Mouse (Mus musculus) megakaryocyte, adult 5-6 weeks (primary cell): ENCODE results near the gene Smarcb1. TPM values are rescaled to one million over a fixed set of nuclear protein-coding genes. Genes with fewer than 3 reads are reported as not detected.

Experiments
- ATAC-seq: 2 replicates; pipeline ENCODE4 v1.8.0; 2016; ENCODE audit warnings: mild to moderate bottlenecking, inconsistent platforms; ENCODE audit not compliant: poor library complexity, severe bottlenecking
- total RNA-seq, 2 experiments: library from RNA; stranded (forward) in 1 of 2; stranded (reverse) in 1 of 2; fragments of 153-499, 151-499 nt in 1 of 2; fragments of 221-1000, 200-1000 nt in 1 of 2; gene quantifications; 2 replicates each; pipeline versions ENCODE4 v1.2.3 to v1.2.4; 2015 to 2017

Gene Smarcb1
- total RNA-seq (2015) (44.0 and 46.2 TPM in 2 replicates), total RNA-seq (2017) (40.6 and 48.4 TPM in 2 replicates)

DNA sequence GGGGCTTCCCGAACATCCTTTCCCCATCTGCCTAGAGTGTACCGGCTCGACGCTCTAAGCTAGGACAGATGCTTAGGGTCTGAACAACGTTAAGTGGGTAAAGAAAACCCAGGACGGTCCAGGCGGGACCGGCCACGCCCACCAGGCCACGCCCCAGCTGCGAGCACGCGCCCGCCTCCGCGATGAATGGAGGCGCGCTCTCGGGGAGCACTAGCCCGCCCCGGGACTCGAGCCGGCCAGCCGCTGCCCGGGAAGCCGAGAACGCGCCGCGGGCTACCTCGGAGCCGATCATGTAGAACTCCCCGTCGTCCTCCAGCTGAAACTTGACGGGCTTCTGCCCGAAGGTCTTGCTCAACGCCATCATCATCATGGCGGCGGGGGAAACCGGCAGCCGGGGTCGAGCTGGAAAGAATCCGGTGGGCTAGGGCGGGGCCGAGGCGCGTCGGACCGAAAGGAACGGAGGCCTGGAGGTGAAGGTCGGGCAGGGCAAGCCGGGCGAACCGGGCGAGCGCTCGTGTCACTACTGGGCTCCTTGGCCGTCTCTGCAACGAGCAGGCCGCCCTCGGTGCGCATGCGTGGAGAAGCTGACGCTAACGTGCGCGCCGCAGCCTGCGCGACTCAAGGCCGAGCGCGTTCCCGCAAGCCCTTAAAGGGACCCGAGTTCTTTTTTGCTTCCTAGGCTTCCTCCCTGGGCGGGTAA is at the start of gene Smarcb1:
Gene Smarcb1 (minus strand): TSS at position 592 of the 700 bp plus-strand sequence.
- peak; percentile 87 for ATAC-seq

DNA sequence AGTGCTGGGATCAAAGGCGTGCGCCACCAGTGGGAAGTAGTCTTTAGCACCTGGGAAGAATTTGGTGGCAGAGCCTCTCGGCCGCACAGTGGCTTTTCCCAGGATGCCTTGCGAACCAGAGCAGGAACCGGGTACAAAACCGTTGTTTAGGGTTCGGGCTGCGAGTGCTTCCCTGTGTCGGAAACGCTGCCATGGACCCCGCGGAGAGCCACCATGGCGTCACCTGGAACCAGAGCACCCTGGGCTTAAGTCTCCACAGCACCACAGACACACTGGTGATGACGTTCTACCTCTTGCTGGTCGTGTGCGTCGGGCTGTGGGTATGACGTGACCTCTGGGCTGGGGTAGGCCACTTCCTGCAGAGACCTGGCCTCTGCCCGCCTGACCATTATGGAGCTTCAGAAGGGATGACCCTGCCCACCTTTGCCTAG is 33.0 kb upstream of the Smarcb1 start, which contains the start of gene Gm5134:
Gene Gm5134 (plus strand): TSS at position 134 of the 431 bp plus-strand sequence.
- peak; percentile 69 for ATAC-seq

DNA sequence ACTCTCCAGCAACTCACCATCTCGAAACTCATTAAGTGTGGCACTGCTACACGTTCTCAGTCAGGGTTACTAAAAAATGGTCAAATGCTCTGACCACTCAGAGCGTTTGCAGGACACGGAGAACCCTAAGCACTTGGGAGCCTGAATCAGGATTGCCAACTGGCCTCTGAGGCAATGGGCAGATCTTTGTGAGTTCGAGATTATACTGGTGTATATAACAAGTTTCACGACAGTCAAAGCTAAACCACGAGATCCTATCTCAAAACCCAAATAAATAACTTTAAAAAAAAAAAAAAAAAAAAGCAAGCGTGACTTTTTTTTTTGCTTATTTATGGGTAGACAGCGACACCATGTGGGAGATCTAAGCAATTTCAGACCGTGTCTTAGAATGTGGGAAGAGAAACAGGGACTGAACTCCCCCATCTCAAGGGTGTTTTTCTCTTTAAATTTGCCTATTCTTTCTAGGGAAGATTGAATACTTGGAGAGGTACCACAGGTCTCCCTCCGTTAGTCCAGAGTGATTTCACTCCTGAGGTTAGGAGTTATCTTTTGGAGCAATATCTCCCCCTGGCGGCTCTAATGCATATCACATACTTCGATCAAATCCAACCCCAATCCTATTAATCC is 30.1 kb upstream of the Smarcb1 start:
- ATAC-seq = peak; percentile 73

DNA sequence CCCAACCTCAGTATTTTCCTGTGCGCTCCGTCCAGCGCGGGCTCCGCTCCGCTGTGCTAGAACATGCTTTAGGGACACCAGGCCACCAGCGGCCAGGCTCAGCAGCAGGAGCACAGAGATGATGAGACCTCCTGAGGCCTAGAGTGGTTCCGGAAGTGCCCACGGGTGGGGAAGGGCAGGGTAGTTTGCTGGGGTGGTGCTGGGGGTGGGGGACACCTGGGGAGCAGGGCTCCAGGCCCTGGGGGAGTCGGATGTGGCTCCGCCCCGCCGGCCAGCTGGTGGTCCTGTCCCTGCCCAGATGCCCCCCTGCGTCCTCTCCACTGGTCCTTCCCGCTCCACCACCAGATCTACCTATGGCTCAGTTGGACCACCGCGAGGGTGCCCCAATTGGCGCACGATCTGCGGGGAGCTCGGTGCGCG is 29.4 kb upstream of the Smarcb1 start:
- no peak for ATAC-seq

DNA sequence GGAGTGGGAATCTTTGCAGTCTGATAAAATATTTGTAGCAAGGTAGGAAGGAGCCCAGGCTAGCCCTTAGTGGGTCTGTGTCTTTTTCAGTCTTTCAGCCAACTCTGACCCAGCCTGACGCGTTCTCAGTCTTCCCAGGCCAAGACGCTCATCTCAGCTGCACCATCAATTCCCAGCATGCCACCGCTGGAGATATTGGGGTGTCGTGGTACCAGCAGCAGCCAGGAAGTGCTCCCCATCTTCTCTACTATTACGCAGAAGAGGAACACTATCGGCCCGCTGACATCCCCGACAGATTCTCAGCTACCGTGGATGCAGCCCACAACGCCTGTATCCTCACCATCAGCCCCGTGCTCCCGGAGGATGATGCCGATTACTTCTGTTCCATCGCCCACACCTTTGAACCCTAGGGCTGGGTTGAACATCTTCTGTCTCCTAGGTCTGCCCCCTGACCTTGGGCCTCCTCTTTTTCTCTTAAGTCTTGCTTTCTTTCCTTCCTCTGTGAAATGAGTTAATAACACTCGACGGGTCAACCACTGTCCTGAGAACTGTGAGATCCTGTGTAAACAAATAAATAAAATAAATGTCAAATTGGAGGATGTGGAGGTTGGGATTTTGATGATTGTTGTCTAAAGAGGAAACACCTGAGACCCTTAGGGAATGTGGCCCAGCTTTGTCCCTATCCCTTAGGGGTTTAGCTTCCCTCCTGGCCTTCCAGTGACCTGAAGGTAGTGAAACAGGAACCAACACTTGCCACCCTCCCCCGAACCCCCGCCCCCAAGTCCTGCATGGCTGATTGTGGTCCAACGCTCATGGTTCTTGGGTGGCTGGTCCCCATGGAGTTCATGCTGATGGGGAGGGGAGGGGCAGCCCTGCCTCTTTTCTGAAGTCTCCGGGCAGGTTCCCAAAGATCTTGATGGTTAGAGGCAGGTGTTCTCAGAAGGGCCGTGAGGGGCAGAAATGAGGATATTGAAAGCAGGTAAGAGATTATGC is 27.9 kb upstream of the Smarcb1 start:
- ATAC-seq = no peak

DNA sequence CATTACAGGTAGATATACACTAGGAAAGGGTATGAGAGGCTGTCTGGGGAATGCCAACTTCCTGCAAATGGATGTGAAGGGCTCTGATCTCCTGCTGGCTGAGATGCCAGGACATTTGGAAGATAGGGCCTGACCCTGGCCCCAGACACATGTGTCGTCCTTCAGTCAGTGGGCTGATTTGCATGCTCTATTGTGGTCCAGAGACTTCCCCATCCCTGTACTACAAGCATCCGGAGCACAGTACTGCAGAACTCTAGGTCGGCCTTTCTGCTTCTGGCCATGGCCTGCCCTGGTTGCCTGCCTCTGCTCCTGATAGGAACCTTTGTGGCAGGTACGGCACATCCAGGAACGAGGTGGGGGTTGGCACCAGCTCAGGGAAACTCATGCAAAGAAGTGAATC is 26.7 kb upstream of the Smarcb1 start:
- ATAC-seq = no peak

DNA sequence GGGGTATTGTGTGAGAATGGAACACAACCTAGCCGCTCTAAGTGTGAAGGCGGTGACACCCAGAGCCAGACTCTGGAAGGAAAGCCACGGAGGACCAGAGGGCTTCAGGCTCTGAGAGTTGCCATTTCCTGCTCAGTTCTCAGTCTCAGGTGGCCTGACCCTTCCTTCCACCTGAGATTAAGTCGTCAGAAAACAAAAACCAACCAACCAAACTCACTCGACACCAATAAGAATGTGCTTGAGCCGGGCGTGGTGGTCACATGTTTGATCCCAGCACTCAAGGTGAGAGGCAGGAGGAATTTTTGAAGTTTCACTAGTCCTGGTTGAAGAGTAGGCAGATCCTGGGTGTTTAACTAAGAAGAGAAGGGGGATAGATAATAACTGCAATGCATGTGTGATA is 24.5 kb upstream of the Smarcb1 start:
- ATAC-seq = no peak

DNA sequence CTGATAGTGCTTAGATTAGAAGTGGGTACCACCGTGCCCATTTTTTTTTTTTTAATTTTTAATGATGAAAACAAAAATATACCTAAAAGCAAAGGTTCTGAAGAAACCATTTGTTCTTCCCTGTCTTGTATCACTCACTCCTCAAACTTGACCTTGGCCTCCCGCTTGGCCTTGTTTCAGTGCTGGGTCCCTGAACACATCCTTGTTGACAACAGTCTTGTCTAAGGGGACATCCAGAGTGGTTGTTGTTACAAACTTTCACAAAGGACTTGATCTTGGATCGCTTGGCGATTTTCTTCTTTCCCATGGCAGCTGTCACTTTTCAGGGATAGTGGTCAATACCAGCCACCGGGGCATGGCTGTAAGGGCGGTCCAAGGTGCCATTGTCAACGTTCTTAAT is 23.8 kb upstream of the Smarcb1 start:
- ATAC-seq = no peak

DNA sequence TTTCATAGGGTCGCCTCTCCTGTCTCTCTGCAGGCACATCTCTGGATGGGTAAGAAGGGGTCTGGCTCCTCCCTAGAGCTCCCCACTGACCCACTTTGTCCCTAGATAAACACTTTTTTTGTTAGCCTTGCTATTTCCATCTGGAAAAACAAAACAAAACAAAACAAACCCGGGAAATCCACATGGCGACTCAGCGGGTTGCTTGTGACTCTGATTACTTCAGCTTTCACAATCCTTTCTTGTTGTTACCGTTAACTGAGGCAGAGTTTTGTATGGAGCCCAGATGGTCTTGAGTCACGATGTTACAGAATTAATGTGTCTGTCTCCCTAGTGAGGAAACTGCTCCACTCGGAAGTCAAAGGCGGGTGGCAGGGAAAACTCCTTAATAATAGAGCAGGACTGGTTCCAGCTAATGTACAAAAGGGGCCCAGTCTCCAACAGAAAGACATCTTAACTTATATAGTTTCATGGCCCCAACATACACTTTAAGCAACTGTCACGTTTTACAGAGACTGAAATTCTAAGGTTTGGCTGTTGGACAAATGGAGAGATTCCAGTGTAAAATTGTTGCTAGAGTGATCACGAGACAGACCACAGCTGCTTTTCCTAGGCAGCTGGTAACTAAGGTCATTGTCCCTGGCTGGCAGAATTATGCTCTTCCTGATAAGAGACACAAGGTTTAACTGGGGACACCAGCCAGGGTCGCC is 22.8 kb upstream of the Smarcb1 start:
- ATAC-seq = no peak

DNA sequence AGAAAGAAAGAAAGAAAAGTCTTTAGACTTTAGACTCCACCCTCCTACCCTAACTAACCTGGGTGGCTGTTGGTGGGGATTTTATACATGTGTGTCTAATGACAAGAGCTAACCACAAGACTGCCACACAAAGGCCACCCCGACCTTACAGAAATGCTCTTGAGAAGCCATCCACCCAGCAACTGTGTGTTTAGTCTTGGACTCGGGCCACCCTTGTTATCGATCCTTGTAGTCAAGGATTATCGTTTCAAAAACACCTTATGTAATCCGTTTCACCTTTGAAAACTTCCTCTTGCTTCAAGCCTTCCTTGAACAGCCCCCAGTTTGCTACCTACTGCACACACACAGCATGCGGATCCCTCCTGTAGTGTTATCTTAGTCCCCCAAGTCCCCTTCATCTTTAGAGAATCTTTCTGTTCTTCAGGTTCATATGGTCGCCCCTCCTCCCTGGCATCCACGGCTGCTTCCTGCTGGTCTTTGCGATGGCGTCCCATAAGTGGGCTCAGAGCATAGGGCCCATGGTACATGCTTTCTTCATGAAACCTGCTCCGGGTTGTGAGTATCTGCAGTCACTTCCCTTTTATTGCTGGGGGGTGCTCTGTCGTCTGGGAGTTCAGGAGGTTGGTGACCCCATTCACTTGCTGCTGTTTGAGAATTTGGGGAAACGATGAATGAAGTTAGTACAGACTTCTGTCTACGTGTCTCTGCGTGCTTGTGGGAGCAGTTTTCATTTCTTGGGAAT is 21.5 kb upstream of the Smarcb1 start, which contains the start of gene Vpreb3:
Gene Vpreb3 (plus strand): TSS at position 322 of the 742 bp plus-strand sequence.
- ATAC-seq = no peak

DNA sequence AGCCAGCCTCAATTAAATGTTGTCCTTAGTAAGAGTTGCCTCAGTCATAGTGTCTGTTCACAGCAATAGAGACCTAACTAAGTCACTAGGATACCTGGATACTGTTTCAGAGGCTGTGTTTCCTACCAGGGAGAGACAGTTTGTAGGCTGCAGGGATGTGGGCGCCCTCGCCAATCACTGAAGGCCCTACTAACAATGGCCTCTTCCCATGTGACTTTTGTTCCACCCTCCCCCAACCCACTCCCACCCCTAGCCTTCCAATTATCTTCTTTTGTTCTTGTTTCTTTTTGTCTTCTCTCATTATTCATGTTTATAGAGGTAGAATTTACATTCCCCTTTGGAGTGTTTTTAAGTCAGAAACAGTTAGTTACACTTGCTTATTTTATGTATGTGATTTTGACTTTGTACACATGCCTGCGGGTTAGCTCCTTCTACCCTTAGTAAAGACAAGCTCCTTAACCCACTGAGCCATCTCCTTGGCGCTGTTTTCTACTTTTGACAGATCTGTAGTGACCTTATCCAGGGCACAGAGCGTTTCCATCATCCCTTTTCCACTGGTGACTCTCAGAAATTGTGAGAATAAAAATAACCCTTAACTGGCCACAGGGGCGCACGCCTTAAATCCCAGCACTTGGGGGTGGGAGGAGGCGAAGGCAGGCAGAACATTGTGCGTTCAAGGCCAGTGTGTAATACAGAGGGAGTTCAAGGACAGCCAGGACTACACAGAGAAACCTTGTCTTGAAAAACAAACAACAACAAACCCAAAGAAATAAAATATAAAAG is 19.8 kb upstream of the Smarcb1 start:
- no peak for ATAC-seq

DNA sequence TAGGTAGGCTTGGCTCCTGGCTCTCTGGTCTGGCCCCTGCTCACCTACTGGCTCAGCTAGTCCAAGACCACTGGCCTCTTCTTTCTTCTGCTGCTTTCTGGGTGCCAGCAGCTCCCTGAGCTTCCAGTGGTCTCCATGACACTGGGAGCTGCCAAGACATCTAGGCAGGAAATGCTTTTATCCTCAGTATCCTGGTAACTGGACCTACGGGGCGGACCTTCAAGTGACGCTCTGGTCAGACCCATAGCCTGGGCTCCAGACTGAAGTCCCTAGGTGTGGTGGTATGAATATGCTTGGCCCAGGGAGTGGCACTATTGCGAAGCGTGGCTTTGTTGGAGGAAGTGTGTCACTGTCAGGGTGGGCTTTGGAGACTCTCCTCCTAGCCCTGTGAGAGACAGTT is 19.1 kb upstream of the Smarcb1 start, which contains the start of gene Gm867:
Gene Gm867 (minus strand): TSS at position 153 of the 400 bp plus-strand sequence.
- no peak for ATAC-seq

DNA sequence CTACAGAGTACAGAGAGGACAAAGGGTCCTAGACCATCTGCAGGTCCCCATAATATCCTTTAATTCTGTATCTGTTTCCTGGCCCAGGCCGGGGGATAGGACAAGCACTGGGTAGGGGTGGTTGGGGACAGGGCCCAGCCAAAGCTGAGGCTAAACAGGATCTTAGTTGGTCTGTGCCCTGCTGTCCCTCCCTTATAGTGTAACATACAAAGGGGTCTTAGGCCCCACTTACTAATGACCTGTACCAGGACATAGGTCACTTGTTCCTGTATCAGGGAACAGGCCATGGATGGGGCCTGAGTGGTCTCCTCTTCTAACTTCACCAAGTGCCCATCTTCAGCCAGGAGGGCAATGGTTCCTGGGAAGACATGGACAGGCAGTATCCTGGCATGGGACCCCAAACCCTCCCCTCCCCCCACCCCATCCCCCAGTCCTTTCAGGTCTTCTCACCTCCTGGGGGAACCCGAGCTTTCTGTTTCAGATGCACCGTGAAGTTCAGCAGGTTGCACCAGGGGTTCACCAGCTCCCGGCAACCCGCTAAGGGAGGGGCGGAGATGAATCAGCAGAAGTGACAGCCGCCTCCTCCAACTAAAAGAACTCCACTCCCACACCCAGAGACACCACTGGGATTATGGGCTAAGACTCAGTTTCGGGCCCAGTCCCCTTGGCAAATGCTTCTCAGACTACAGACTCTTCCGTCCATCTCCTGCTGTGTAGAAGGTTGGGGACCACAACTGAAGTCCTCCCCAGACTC is 18.2 kb upstream of the Smarcb1 start:
- ATAC-seq = no peak

DNA sequence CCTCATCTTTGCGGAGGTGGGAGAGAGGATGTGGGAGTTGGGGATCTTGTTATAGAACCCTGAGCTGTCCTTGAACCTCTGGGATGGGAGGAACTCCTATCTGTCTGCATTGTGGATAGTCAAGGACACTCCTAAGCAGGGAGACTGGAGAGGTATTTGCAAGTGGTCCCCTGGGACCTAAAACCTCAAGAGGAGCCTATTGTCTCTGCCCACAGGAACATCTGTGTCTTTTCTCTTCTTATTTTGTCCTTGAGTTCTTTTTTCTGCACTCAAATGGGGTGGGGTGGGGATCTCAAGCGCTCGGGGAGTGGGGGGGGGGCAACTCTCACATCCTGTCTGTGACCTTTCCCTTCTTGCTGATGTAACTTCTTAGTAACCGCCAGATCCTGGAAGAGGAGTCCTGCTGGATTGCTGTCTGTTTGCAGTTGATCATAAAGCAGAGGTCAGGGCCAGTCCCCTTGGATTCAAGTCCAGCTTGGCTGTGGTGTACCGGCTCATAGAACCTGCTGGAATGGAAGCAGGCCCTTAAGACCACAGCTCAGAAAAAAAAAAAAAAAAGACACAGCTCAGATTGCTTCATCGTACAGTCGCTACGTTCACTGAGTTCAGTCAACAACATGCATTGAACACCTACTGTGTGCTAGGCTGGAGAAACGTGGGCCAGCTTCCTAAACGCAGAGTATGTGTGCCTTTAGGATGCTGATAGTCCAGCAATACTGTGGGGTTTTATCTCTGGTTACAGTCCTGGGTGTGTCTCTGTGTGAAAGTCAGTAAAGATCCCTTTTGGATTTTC is 16.6 kb upstream of the Smarcb1 start:
- no peak for ATAC-seq

DNA sequence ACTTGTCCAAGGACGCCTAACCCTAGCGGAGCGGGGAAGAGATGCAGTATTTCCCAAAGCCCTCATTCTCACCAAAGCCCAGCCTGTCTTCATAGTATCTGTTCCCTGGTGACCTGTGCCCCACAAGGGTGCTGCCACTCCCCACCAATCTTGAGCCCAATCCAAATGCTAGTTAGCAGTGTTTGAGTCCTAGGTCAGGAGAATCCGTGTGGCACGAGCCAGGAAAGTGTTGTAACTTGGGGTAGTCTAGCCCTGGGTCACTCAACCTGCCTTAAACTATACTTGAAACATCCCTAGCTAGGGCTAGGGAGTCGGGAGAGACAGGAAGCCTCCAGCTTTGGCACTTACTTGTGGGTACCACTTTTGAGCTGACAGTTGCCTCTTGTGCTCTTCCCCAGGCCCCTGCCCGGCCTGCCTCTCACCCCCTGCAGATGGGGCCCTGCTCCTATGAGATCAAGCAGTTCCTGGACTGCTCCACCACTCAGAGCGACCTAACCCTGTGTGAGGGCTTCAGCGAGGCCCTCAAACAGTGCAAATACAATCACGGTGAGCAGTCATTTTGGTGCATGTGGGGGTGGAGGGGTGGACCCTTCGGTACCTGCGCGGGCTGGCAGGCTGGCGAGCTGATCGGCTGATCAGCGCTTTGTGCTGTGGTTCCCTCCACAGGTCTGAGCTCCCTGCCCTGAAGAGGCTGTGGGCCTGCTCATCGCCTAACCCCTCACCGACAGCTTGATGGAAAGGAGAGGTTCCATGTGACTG is 15.7 kb upstream of the Smarcb1 start:
- no peak for ATAC-seq

DNA sequence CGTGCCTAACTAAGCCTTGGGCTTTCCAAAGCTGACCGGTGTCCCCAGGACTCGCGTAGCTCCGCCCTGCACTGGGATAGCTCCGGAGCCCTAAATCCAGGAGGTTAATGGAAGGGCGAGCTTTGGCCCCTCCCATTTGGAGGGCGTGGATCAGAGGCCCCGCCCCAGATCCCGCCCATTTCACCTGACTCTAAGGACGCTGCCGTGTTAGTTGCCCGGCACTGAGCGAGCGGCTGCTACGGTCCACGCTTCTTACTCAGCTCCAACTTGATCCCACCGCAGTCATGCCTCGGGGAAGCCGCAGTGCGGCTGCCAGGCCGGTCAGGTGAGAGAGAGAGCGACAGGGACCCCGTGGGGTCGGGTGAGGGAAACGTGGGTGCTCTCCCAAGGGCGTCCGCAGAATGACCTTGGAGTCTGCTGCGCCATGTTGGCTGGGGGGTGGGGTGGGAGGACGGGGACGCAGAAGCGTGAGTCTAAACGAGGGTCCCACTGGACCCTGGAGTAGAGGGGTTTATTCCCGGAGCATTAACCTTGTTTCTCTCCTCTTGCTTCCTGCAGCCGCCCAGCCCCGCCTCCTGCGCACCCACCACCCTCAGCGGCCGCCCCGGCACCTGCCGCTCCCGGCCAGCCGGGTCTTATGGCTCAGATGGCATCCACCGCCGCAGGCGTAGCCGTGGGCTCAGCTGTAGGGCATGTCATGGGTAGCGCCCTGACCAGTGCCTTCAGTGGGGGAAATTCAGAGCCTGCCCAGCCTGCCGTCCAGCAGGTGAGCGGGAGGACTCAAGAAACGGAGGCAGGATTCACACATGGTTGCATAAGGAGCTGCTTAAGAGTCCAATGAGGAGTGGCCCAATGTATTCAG is 14.5 kb upstream of the Smarcb1 start, which contains the start of gene Mmp11:
Gene Mmp11 (minus strand): TSS at position 817 of the 862 bp plus-strand sequence.
- peak; percentile 86 for ATAC-seq
